Mouse (Mus musculus) forelimb bud, embryonic 11.5 days (tissue): Measurements from ENCODE around the gene Themis.

Source experiments
- DNase-seq: peaks from one replicate; pipeline ENCODE4 v3.0.0-alpha.2; 2012; ENCODE audit warnings: low read depth, low spot score

Themis gene

GRCm38 (mm10) chr10:28668261-28668660, at the start of gene Themis:
Gene Themis (plus strand): TSS chr10:28668360.
- no peak for DNase-seq

DNA sequence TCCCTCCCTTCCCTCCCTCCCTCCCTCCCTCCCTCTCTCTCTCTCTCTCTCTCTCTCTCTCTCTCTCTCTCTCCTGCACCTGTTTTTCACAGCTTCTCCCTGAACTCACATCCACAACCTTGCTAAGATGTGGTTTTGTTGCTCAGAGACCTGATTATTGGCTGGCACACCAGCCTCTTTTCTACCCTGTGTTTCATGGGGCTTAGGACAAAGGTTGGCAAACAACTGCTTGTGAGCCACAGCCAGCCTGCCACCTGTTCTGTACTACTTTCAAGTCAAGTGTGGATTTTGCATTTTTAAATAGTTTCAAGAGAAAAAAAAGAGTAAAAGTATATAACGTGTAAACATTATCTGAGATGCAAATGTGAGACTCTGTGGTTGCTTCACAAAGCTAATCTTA, 48.7 kb upstream of the Themis start:
- DNase-seq, result no peak

- no peak for DNase-seq
Observed at GRCm38 (mm10) chr10:28636096-28636495, 32.1 kb upstream of the Themis start.

DNA sequence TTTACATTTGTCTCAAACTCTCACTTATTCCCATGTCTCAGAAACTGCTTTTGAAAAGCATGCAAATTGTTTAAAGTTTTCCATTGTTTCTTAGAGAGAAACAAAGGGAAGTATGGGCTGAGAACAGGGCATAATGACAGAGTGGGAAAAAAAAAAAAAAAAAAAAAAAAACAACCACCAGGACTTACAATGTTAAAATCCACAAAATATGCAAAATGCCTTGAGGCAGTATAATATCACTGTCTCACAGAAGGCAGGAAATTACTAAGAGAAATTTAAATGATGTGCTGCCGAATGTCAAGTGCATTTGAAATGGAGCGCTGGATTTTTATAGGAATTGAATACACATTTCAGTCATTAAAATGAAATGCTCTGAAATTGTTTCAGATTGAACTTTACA, 26.3 kb upstream of the Themis start:
- DNase-seq, result no peak

DNA sequence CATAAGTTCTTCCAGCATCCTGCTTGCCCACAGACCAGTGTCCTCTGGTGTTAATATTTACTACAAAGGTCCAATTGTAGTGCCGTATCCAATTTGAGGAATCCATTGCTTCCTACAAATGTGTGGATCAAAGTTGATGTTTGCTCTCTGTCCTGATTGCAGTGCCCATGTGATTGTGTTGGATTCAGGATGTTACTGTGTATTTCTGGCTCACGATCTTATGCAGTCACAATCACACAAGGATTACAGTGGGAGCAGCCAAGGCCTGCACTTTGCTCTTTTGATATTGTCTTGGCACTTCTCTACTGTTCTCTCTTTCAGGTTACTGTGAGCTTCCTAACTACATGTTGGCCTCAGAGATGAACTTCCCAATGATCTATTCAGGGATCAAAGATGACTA, 20.3 kb upstream of the Themis start:
- no peak for DNase-seq

- no peak for DNase-seq
Observed at GRCm38 (mm10) chr10:28649109-28649899, 18.9 kb upstream of the Themis start.

DNA sequence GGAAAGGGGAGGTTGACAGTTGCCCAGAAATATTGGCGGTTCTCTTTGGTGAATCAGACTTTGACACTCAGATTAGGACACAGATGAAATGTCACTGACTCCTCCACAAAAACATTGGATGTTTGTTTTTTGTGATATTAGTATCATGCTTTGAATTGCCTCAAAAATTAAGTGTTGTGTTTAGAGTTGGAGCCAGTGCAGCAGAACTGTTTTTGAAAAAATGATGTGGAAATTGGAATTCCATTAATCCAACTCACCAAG, 18.3 kb upstream of the Themis start:
- no peak for DNase-seq

GRCm38 (mm10) chr10:28651910-28652309, 16.2 kb upstream of the Themis start:
- DNase-seq, result no peak

DNA sequence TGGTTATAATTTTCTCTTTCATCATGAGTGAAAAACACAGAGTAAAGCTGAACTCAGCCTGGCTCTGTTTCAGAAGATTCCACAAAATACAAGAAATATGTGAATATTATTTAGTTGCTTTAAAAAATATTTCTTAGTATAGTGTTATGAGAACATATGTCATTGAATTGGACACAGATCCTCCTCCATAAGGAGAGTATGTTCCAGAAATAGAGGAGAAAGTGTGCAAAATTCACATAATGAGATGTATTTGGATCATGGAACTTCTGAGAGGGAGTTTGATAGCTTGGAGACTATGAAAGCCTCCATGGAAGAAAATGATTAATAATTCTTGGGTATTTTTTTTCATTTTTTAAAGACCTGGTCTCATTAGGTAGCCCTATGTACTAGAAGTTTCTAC, 13.4 kb upstream of the Themis start:
- no peak for DNase-seq

- DNase-seq, result no peak
Observed at GRCm38 (mm10) chr10:28665141-28665540, 3.0 kb upstream of the Themis start.

- DNase-seq, result no peak
Observed at GRCm38 (mm10) chr10:28673931-28674330, 5.8 kb downstream of the Themis start.

DNA sequence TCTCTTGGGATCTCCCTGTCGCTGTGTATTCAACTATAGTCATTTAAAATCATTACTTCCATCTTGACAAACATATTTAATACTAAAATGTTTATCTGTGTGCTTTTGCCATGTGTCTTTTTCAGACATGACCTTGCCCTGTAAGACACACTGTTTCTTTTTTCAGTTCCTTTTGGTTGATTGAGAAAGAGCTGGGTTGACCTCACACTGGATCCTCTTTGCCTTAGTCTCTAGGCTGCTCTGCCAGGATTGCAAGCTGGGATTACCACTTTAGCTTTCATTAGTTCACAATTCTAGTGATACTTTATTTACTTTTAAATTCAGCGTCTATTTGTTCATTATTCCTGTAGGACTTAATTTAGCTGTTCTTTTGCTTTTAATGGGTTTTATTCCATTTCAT, 7.2 kb downstream of the Themis start:
- no peak for DNase-seq

DNA sequence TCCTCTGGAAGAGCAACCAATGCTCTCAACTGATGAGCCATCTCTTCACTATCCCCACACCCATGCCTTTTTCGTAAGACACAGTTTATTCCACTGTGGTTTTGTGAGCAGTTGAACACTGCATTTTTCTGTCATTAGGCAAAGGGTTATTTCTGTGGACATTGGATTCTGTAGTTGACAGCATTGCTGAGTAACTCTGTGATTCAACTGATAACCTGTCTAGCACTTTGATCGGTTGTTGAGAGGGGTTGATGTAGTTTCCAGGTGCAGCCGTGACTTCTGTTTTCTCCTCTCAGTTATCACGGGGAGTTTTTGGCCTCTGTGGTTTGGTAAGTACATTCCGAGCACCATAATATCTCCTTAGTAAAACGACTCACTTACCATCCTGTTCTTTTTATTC, 26.8 kb downstream of the Themis start:
- DNase-seq, result no peak

- no peak for DNase-seq
Observed at GRCm38 (mm10) chr10:28696032-28696431, 27.9 kb downstream of the Themis start.

GRCm38 (mm10) chr10:28698175-28698574, 30.0 kb downstream of the Themis start:
- no peak for DNase-seq

- DNase-seq, result no peak
Observed at GRCm38 (mm10) chr10:28721828-28722227, 53.7 kb downstream of the Themis start.

GRCm38 (mm10) chr10:28723266-28723665, 55.1 kb downstream of the Themis start:
- DNase-seq, result no peak

DNA sequence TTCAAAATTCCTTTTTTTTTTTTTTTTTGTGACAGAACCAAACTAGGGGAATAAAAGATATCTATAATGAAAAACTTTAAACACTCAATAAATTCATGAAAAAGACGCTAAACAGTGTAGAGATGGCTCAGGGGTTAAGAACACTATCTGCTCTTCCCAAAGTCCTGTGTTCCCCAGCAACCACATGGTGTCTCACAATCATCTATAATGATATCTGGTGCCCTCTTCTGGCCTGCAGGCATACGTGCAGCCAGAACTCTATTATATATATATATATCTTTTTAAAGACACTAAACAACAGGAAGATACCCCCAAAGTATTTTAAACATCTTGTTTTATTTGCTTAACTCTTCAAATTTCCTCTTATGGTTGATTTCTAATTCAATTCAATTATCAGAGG, 62.0 kb downstream of the Themis start:
- DNase-seq, result peak; percentile 18

GRCm38 (mm10) chr10:28737953-28738352, 69.8 kb downstream of the Themis start:
- no peak for DNase-seq

DNA sequence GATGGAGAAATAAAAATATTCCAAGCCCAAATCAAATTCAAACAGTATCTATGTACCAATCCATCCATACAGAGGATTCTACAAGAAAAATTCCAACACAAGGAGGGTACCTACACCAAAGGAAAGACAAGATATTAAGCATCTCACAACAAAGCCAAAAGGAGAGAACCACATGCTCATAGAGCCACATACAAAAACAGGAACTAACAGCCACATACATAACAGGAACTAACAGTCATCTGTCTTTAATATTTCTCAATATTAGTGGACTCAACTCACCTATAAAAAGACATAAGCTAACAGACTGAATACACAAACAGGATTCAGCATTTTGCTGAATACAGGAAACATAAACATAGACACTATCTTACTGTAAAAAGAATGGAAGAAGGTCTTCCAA, 78.3 kb downstream of the Themis start:
- no peak for DNase-seq

- no peak for DNase-seq
Observed at GRCm38 (mm10) chr10:28753321-28753720, 85.2 kb downstream of the Themis start.

DNA sequence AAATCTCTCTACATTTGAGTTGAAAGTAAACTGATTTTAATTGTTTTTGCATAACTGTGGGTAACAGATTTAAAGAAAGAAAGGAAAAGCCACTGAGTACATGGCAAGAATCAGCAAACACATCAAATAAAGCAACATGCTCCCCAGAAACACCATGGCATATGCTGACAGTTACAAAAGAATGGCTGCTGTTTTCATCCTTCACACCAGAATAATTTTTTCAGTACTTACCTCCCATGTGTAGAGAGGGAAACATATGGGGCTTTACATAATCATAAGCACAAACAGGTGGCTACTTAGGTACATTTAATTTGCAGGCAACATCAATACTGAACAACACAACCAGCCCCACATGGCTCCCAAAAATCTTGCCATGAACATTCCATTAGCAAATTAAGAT, 86.8 kb downstream of the Themis start:
- DNase-seq, result peak; percentile 10

DNA sequence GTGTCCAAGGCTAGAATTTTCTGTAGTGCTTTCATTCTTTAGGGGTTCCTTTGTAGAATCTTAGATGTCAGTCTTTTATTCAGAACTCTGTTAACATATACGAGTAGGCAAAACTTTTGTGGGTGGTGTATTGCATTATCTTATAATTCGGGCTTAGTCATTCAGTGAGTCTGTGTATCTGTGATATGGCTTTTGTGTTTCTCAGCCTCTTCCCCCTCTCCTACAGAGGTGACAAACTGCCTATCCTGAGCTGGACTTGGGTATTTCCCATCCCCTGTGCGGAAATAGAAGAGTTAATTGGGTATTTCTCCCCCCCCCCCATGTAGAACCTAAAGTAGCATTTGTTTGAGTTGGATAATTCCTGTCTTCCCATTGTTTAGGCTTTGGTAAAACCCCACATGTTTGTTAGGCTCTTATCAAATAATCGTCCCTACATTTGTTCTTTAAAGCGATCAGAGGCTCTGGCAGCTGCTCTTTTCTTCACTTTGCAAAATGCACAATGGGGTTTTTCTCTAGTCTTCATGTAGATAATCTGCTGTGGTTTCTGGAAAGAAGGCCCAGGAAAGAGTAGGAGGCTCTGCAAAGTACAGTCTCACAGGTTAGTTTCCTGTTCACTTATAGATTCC, 108.7 kb downstream of the Themis start:
- DNase-seq, result no peak

DNA sequence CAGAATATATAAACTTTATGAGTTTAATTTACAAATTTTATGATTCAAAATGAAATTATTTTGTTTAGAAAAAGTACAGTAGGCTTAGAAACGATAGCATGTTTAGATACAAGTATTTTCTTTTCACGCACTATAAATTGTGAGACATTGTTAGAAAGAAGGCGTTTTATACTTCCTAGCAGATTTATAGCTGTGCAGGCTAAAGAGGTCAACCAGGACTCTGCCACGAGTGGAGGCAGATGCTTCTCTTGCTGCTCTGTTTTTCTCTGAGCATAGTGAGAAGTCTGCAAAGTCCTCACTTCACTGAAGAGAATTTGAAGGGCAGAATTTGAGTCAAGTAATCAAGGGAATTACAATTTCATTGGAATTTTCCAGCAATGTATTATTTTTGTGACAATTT, 131.3 kb downstream of the Themis start:
- no peak for DNase-seq
